Mouse (Mus musculus): ENCODE measurements around the gene Pitpnc1.

- TF ChIP-seq CTCF (IDR thresholded peaks at IDR 0.05; ENCODE audit: borderline replicate concordance, control insufficient read depth, extremely low read depth, insufficient read depth, low read length, poor library complexity) (no peak), POLR2A (IDR thresholded peaks at IDR 0.05; ENCODE audit: control insufficient read depth, extremely low read depth, insufficient read depth, low read length, poor library complexity) (no peak)
Measured at GRCm38 (mm10) chr11:107401839-107402590, 68.5 kb downstream of the Pitpnc1 start.

All from thymus, adult 2 months (tissue).